Mouse (Mus musculus) limb, embryonic 14.5 days (tissue): ENCODE measurements around the gene Tubb2b. TPM values are rescaled to one million over a fixed set of nuclear protein-coding genes. Genes with fewer than 3 reads are reported as not detected.
A peak's percentile ranks its signal among the peaks of the same experiment; 100 is the strongest.

Experiments
- ATAC-seq: fragments of 200-750 bp; cut with Nextera tagmentation; 2 replicates; pipeline ENCODE4 v1.8.0; 2017; ENCODE audit warnings: low read depth, moderate number of reproducible peaks, moderate TSS enrichment; ENCODE audit not compliant: low FRiP score
- DNase-seq: peaks from one replicate; pipeline ENCODE4 v3.0.0-alpha.2; 2015; ENCODE audit warnings: low spot score
- H3K27ac ChIP-seq: fragments of 300-500 bp; sonication (generic); replicated peaks from 2 replicates; pipeline ENCODE4 v1.5.1; 2014; ENCODE audit warnings: low read depth, mild to moderate bottlenecking, low read length, moderate library complexity, mixed read lengths
- H3K27me3 ChIP-seq: fragments of 300-500 bp; sonication (generic); 2 replicates; pipeline ENCODE4 v1.6.1; 2014; ENCODE audit warnings: low read length, mixed read lengths; ENCODE audit not compliant: control insufficient read depth, insufficient read depth
- H3K36me3 ChIP-seq: fragments of 300-500 bp; sonication (generic); 2 replicates; pipeline ENCODE4 v1.6.1; 2014; ENCODE audit warnings: mild to moderate bottlenecking, low read length, moderate library complexity, mixed read lengths; ENCODE audit not compliant: control insufficient read depth, insufficient read depth
- H3K4me1 ChIP-seq: fragments of 300-500 bp; sonication (generic); 2 replicates; pipeline ENCODE4 v1.6.1; 2014; ENCODE audit warnings: antibody characterized with exemption, low read length, mixed read lengths; ENCODE audit not compliant: control insufficient read depth, insufficient read depth
- H3K4me2 ChIP-seq: fragments of 300-500 bp; sonication (generic); replicated peaks from 2 replicates; pipeline ENCODE4 v1.6.1; 2014; ENCODE audit warnings: low read depth, mild to moderate bottlenecking, low read length, moderate library complexity; ENCODE audit not compliant: severe bottlenecking
- H3K4me3 ChIP-seq: fragments of 300-500 bp; sonication (generic); replicated peaks from 2 replicates; pipeline ENCODE4 v1.5.1; 2014; ENCODE audit warnings: low read length
- H3K9ac ChIP-seq: fragments of 300-500 bp; sonication (generic); 2 replicates; pipeline ENCODE4 v1.6.1; 2014; ENCODE audit warnings: mild to moderate bottlenecking, low read depth, low read length, moderate library complexity; ENCODE audit not compliant: severe bottlenecking
- H3K9me3 ChIP-seq: fragments of 300-500 bp; sonication (generic); 2 replicates; pipeline ENCODE4 v1.6.1; 2016; ENCODE audit warnings: low read length; ENCODE audit not compliant: control insufficient read depth
- POLR2A ChIP-seq: fragments of 200-500 bp; IDR thresholded peaks from 2 replicates; pipeline ENCODE4 v1.8.0; 2012; ENCODE audit warnings: inconsistent platforms, mild to moderate bottlenecking, moderate library complexity, borderline replicate concordance; ENCODE audit not compliant: insufficient read depth, insufficient read length; ENCODE audit errors: extremely low read depth
- WGBS: fragments of 180-500 bp; shearing (Covaris S2); extraction: QIAGEN DNeasy Blood & Tissue Kit; methylation state at CpG from one replicate; pipeline ENCODE4 v1.1.7; 2014; 5-methylcytosine and 5-hydroxymethylcytosine counted together
- polyA plus RNA-seq, 2 experiments: library from polyadenylated mRNA; depleted of rRNA in 1 of 2; stranded (reverse) in 1 of 2; unstranded in 1 of 2; fragments of >200 nt; fragmentation: Nextera tagmentation in 1 of 2; extraction: Ambion mirVana in 1 of 2; gene quantifications; 2 replicates each; pipeline versions ENCODE4 v1.2.1 to v1.2.3; 2012 to 2014

Tubb2b gene
- polyA plus RNA-seq, 2 experiments, result 28.5 to 376 TPM

DNA sequence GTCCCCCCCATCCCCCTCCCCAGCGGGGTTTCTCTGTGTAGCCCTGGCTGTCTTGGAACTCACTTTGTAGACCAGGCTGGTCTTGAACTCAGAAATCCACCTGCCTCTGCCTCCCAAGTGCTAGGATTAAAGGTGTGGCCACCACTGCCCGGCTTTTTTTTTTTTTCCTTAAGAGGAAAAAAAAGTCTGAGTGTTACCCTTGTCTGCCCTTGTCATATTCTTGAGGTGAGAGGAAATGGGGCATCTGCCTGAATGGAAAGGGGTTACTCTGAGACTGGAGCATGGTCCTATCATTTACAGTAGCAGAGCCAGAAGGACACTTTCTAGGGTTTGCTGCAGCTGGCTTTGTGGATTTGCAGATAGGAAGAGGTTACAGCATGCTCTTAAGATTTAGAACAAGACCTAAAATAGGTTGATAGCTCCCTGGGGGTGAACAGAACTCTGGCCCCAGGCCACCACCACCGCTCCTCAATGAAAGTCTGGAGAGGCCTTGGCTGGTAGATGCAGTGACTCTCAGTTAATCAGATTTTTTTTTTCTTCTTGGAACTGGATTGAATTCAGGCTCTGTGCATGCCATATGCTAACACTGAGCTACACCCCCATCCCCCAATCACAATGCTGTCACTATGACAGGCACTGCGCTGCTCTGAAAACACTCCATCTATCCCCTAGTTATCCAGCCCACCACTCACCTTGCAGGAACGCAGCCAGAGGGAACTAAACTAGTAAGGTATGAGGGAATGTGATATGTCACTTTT lies 23.2 kb upstream of the Tubb2b start:
- DNase-seq, result no peak
- Histone ChIP-seq H3K4me3 (no peak overlapping the region), H3K4me1 (peaks cover 33% of the 10 kb centered on the region), H3K9ac (no peak overlapping the region), H3K9me3 (no peaks in the 10 kb centered on the region), H3K27ac (no peak overlapping the region), H3K36me3 (no peaks in the 10 kb centered on the region), H3K27me3 (no peaks in the 10 kb centered on the region), H3K4me2 (no peak overlapping the region)
- 69% methylated on average over 3 of the region's 5 CpGs for WGBS
- no peak for TF ChIP-seq POLR2A
- no peak for ATAC-seq

DNA sequence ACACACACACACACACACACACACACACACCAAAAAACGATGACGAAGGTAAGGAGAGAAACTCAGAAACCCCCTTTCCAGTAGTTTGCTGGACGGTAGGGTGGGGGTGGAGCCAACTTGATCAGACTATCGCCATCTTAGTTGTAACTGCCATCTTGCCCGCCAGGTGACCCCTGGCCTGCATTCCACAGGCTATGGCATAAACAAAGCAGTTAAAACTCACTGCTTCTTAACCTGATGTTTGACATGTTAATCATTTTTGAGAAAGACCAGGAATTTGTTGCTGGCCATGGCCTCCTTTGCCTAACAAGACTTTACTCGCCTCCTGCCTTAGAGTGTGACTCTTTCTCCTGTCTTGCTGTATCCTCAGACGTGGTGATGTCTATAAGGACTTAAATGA lies 22.4 kb upstream of the Tubb2b start:
- H3K9me3 ChIP-seq, result no peaks in the 10 kb centered on the region
- no peak overlapping the region for H3K4me3 ChIP-seq
- H3K27me3 ChIP-seq, result no peaks in the 10 kb centered on the region
- no peak overlapping the region for H3K4me2 ChIP-seq
- 60% methylated on average over 7 of the region's 7 CpGs for WGBS
- H3K36me3 ChIP-seq, result no peaks in the 10 kb centered on the region
- no peak for DNase-seq
- TF ChIP-seq POLR2A, result no peak
- H3K9ac ChIP-seq, result no peak overlapping the region
- H3K4me1 ChIP-seq, result peaks cover 37% of the 10 kb centered on the region
- H3K27ac ChIP-seq, result no peak overlapping the region
- ATAC-seq, result no peak

DNA sequence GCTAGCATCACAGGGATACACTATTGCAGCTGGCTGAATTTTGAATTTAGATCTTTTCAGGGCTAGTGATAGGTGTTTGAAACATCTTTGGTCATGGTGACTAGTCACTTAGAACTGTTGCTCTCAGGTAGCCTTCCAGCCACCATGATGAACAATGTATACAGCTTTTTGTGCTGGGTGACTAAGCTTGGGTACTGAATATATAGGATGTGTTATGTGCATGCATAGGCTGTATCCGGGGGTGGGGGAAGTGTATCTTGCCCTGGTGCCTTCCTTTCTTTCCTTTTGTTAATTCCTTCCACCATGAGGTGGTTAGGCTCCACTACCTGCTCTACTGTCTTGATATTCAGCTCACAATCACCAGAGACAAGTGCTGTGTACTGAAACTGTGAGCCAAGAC lies 21.2 kb upstream of the Tubb2b start:
- WGBS, result 90% methylated on average over 1 of the region's 1 CpGs

DNA sequence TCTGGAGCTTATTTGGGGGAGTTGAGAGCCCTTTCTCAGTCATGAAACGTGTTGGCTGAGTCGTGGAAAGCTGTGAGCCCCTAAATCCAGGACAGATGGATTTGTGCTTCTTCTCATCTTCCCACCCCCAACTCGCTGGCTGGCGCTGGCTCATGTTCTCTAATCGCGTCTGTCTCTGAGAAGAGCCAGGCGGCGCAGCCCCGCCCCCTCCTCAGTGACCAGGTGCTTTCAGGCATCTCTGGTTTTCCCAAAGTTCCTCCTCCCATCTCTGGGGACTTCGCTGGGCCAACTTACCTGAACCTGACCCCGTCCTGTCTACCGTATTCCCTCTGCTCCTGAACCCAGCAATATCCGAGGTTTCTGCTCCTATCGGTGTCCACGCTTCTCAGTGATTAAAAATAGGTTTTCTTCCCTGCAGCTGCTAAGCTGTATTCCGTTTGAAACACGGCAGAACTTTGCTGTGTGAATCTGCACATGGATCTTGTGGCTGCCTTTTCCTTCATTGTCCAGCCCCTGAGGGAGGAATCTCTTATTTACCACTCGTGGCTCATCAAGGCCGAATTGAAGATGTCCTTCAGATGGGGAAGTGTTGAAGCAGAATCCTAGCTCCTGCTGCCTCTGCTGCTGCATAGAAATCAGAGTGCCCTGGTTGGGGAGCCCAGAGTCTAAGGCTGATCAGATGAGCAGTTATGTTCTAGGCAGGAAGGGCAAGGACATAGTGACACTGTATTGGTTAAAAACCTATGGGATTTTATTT lies 20.2 kb upstream of the Tubb2b start:
- no peaks in the 10 kb centered on the region for H3K9me3 ChIP-seq
- peak; percentile 47 for DNase-seq
- peak overlapping the region; percentile 74; the same call in 1 of the 2 replicates for H3K27ac ChIP-seq
- no peak overlapping the region for H3K9ac ChIP-seq
- ATAC-seq, result peak; percentile 10; the same call in 1 of the 2 replicates
- H3K4me3 ChIP-seq, result no peak overlapping the region
- WGBS, result 14% methylated on average over 19 of the region's 19 CpGs
- H3K4me2 ChIP-seq, result peak overlapping the region; percentile 62
- TF ChIP-seq POLR2A, result no peak
- H3K36me3 ChIP-seq, result no peaks in the 10 kb centered on the region
- H3K27me3 ChIP-seq, result no peaks in the 10 kb centered on the region
- H3K4me1 ChIP-seq, result peaks cover 28% of the 10 kb centered on the region

More for the DNA sequence above, 21.2 kb upstream of the Tubb2b start:
- Histone ChIP-seq H3K4me1 (peaks cover 31% of the 10 kb centered on the region), H3K27ac (no peak overlapping the region), H3K4me2 (no peak overlapping the region), H3K36me3 (no peaks in the 10 kb centered on the region), H3K27me3 (no peaks in the 10 kb centered on the region), H3K9me3 (no peaks in the 10 kb centered on the region), H3K4me3 (no peak overlapping the region), H3K9ac (no peak overlapping the region)
- DNase-seq, result no peak
- no peak for ATAC-seq
- no peak for TF ChIP-seq POLR2A

DNA sequence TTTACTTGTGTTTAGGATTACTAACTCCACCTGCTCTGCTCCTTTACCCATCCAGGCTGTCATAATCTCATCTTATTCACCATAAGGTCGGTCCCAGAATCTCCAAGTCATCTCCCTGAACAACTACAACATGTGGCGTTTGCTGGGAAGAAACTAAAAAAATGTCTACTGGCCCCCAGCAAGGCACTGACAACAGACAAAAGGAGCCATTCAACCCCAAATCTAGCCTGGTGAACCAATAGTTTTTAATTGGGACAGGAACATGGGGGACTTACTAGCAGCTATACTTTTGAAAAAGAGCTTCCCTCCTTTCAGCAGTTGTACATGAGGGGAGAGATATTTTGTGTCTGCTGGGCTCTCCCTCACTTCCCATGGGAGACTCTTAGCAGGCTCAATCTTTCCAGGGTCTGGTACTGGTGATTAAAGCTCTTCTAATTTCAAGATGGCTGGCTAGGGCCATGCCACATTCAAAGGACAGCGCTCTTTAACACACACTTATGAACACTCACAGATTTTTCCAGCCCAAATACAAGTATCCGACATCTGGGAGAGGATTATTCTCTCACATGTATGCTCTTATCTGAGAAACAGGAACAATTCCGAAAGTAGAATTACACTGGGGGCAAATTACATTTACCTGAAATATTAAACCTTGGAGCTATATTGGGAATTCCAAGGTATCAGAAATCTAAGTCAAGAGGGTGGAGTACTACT lies 19.4 kb upstream of the Tubb2b start:
- Histone ChIP-seq H3K4me3 (peak overlapping the region; percentile 47), H3K36me3 (no peaks in the 10 kb centered on the region), H3K4me2 (peak overlapping the region; percentile 62), H3K27ac (peak overlapping the region; percentile 74), H3K4me1 (peaks cover 27% of the 10 kb centered on the region), H3K9ac (peak overlapping the region; percentile 62; the same call in 1 of the 2 replicates), H3K27me3 (no peaks in the 10 kb centered on the region), H3K9me3 (no peaks in the 10 kb centered on the region)
- ATAC-seq (no peak), DNase-seq (no peak)
- TF ChIP-seq POLR2A, result no peak
- WGBS, result 52% methylated on average over 5 of the region's 5 CpGs
